Mouse (Mus musculus) heart, postnatal 10 days (tissue): ENCODE data around the gene Cdkn3. TPM values are rescaled to one million over a fixed set of nuclear protein-coding genes. Genes with fewer than 3 reads are reported as not detected.
"Not testable (repeated sequence)": the region's sequence is repeated elsewhere in the genome, so short reads cannot be mapped to it uniquely, and the experiment has no call there.

ENCODE experiments used
- DNase-seq, 2 experiments: peaks; one replicate each; pipeline ENCODE4 v3.0.0; 2021
- intact Hi-C: fragments of 180-260 bp; cut with DNase I; formaldehyde crosslinking; loops from one replicate; pipeline ENCODE4 v1.15.1; 2025
- total RNA-seq, 2 experiments: library from RNA; stranded (reverse); gene quantifications; 2 replicates each; pipeline ENCODE4 v1.2.3; 2021

Cdkn3 gene
- total RNA-seq, 2 experiments from 2014 or later, result 7.2 to 9.5 TPM

DNA sequence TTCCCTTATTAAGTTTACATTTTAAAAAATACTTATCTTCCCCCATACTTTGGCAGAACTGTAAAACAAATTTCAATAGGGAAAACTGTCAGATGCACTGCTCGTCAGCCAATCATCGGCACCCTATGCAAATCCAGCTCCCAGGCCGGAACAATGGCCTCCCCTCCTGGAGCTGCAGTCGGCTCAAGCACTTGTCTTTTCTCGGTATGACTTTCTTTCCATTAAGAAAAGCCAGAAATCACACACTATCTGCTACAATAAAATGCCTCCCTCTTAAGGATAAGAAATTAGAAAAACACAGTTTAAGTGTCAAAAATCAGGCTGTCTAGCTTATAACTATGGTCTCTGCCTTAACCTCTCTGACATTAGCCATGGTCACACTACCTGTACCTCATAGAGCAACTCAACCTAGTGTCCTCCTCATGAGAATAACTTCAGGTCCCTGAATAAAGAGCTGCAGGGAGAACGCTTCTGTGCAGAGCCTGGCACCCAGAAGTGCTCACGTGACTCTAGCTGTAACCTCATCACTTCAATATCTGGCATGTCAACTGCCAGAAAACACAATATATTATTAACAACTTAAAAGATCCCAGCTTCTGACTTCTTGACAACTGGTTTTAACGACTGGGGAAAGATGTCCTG lies 22.0 kb downstream of the Cdkn3 start:
- intact Hi-C loops, result no loop called here
- no peak for DNase-seq

DNA sequence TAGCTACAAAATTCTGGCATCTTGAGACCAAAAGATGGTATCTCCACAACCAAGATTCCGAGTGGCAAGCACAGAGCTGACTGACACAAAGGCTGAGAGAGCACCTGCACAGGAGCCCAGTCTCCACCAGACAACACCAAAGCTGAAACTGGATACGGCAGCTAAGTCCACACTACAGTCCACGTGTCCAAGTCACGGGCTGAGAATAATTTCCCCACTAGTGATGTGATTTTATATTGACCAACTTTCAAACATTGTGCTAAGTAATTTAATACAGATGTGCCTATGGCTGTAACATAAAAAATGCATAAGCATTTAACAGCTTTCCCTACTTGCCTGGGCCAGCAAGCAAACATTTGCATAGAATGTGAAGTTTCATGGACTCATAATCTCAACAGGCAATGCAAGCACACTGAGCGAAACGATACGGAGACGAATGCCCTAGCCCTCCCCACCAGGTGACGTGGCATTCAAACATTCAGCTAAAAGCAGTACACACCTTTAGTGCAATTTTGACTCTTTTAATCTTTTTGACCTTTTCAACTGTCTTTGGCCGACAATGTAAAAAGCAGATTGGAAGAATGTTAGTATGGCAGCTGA lies 23.1 kb downstream of the Cdkn3 start:
- intact Hi-C loops, result no loop called here
- no peak for DNase-seq

DNA sequence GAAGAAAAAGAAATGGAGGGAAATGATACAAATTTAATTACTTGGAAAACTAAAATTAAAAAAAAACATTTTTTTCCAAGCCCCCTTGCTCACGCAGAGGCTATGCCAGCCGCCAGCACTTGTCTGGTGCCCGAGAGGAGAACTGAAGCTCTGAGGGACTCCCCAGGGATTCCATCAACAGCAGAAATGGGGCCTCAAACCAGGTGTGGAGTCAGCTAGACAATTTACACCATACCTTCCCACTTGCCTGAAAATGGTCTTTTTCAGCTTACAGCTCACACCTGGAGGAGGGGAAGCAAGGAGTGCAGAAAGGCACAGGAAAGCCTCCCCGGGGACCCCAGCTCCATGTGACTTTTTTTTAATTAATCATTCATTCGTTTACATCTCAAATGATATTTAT lies 24.9 kb downstream of the Cdkn3 start:
- intact Hi-C loops, result no loop called here
- no peak for DNase-seq

DNA sequence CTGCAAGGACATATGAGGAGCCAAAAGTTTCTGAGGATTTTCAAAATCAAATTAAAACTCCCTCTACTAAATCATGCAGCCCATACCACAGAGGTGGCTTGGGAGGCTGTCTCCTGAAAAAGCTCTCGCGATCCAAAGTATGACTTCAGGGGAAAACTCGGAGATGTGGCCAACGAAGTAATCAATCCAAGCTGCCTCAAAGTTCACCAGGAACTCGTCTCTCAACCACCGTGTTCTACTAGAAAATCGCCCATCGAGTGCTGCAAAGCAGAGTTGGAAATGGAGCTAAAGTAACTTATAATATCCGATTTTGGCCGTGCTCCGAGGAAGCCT lies 27.1 kb downstream of the Cdkn3 start:
- intact Hi-C loops, result no loop called here
- DNase-seq, result no peak

DNA sequence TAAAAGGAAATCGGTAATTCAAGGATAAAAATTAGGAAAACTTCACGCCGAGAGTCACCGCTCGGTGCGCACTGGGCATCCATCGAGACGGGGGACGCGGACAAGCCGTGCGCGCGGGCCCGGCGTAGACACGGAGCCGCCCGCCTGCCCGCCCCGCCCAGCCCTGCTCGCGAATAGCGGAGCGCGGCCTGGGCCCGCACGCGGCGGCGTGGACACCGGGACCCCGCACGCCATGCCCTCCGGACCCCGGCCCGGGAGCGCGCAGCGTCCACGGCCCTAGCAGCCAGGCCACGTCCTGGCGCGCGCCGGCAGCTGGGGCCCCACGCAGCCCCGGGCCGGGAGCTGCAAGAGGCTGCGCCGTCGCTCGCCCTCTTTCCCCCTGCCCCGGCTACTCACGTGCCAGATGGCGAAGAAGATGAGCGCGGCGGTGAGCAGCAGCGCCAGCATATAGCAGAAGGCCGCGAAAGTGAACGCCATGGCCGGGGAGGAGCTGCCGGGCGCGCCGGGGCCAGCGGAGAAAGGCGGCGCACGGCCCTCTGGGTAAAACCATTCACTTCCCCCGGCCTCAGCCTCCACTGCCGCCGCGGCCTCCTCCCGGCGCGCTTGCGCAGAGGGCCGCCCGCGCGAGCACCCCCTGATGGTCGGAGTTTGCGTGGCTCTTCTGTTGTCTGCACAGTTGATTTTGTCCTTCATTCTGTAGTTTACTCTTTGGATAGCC lies 27.6 kb downstream of the Cdkn3 start, which contains the start of gene Cnih1:
Gene Cnih1 (minus strand): TSS at position 625 of the 718 bp plus-strand sequence.
- peak; percentile 93 to 95 for DNase-seq
- intact Hi-C loops, result loop anchor here (1.0 kb wide), 1 partner anchor 28 kb away; the partner anchor contains the start of gene Cdkn3

DNA sequence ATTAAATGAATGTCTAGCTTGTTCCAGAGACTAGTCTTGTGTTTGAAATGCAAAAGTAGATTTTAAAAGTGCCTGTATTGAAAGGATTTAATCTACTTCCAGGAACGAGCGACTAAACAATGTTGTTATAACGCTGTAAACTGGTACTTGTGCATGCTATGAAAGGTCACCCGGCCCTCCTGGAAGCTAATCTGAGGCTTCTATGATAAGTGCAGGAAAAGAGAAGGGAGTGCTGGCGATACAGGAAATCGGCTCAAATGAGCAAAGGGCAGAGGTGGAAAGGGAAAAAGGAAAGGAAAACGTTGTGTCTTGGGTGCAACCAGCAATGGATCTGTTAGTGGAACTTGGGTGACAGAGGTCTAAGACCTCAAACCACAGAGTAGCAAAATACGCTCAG lies 28.2 kb downstream of the Cdkn3 start:
- intact Hi-C loops, result loop anchor here (1.0 kb wide), 1 partner anchor 28 kb away; the partner anchor contains the start of gene Cdkn3
- no peak for DNase-seq

DNA sequence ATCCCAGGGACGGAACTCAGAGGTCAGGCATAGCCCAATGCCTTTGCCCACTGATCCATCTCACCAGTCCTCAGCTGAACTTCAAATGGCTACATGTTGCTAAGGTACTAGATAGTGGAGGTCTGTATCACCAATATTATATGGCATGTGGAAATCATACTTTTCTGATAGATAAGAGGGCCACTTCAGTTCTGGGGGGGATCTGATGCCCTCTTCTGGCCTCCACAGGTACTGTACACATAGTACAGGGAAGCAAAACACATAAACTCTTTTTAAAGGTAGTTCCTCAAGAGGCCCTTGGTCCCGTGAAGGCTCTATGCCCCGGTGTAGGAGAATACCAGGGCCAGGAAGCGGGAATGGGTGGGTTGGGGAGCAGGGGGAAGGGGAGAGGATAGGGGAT lies 30.0 kb downstream of the Cdkn3 start:
- intact Hi-C loops, result no loop called here

DNA sequence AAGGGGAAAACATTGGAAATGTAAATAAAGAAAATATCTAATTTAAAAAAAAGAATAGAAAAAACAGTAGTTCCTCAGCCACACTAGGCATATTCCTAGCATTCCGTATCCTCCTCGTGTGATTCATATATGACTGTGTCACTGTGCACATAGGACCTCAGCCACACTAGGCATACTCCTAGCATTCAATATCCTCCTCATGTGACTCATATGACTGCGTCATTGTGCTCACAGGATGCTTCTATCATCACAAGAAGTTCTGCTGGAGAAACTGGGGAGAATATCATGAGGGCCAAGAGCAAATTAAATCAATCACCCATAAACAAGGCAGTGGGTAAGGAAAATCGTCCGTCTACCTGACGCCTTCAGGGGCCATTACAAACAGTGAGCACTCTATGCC lies 30.4 kb downstream of the Cdkn3 start:
- no peak for DNase-seq
- intact Hi-C loops, result no loop called here

More for the DNA sequence above, 30.0 kb downstream of the Cdkn3 start:
- no peak for DNase-seq

DNA sequence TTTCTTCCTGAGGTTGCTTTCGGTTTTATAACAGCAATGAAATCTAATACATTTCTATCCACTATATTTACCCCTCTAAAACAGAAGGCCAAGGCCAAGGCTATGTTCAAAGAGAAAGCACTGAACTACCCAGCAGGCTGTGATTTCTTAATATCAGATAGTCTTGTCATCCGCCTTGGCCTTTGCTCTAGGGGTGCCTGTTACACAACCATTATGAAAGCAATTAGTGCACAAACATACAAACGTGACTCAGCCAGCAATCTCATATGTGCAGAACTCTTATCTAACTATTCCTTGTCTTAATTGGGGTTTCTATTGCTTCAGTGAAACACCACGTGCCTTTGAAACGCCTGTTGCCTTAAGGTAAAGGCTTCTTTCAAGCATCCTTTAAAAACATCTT lies 33.8 kb downstream of the Cdkn3 start:
- no peak for DNase-seq
- intact Hi-C loops, result no loop called here

DNA sequence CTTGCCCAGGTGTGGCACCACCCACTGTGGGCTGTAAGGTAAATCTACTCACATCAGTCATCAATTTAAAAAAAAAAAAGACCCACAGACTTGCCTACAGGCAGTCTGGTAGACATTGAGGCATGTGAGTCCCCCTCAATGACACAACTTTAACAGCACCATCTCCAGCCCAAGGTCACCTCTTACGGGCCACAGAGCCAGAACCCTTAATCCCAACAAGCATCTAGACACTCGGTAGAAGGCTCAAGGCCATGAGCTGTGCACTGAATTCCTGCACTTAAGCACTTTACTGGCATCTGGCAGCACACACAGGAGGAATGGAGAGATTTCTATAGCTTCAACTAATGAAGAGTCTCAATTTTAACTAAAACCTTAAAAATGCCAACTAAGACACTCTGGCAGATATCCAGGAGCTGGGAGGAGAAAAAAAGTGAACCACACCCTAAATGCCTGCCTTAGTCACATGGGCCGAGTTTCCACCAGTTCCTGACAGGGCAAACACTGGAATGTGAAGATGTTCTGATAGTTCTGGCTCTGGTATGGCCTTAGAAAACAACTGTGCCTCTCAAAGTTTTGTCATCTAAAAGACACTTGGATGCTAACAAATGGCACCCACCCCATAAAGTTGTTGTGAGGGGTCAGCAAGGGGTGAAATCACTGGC lies 40.5 kb downstream of the Cdkn3 start:
- intact Hi-C loops, result no loop called here
- no peak for DNase-seq

DNA sequence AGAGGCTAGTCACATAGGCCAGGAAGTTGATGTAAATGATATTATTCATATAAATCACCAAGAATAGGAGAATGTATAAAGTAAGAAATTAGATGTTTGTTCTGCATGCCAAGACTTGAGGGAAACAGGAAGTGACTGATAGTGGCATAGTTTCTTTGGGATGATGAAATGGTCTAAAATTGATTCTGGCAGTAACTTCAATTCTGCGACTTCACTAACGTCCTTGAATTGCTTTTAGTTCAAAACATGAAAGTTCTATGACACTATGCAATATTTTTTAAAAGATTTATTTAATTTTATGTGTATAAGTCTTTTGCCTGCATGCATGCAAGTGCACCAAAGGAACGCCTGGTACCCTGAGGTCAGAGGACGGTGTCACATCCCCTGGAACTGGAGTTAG lies 42.9 kb downstream of the Cdkn3 start:
- DNase-seq, result no peak
- intact Hi-C loops, result no loop called here

DNA sequence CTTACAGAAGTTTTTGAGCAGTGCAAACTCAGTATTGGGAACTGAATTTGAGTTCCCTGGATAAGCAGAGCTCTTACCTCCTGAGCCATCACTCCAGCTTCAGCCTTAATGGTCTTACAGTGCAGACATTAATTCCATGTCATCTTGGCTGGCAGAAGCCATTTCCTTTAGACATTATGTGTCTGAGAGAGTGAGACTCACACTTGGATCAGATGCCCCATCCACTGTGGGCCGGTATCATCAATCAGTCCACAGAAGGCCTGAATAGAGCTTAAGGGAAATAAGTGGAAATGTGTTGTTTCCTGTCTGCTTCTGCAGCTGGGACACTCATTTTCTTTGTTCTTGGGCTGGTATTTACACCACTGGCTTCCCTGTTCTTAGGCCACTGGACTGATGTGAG lies 43.5 kb downstream of the Cdkn3 start:
- no peak for DNase-seq
- intact Hi-C loops, result no loop called here

DNA sequence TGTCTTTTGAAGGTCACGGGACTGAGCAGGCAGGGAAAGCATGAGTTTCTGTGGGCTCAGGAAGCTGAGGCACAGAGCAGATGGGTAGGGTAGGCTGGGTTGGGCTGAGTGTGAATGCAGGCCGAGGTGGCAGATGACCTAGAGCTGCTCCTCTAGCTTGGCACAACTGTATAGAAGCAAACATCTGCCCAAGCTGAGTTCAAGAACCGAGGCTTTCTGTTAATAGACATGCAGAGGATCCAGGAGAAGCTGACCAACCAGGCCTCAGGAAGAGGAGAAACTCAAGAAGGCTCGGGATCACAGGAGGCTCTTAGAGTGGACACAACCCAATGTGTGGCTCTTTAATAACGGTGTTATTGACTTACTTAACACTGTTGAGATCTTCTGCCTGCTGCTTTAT lies 45.8 kb downstream of the Cdkn3 start:
- no peak for DNase-seq
- intact Hi-C loops, result no loop called here

DNA sequence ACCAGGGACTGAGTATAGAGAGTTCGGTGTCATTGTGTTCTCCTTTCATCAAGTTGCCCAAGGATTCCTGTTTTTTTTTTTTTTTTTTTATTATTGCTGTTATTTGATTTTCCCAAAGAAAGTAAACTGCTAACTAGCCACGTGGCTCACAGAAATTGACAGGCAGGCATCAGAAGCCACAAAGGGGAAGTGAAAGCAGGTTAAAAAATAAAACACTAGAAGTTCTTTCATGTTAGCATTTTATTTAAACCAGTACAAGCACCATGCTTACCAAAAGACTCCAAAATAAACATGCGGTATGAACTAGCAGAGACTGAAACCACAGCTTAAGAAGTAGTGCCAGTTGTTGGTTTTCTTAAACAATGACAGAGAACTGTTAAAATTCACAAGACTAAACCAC lies 47.6 kb downstream of the Cdkn3 start:
- no peak for DNase-seq
- intact Hi-C loops, result no loop called here

DNA sequence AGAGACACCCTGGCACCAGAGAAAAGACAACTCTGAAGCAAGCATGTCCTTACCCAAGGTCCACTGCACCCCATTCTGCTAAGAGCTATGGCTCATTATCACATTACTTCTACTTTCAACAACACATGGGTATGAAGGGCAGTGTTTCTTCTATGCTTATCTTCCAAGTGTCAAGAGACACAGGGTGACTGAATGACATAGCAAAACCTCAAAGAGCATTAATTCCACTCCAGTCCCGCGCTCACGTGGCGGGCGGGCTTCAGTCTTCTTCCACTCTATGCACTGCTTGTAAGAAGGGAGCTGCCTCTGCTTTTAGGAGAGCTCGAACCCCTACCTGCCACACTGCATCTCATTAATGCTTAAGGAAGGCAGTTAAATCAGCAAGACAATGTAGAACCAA lies 55.3 kb downstream of the Cdkn3 start:
- intact Hi-C loops, result no loop called here

DNA sequence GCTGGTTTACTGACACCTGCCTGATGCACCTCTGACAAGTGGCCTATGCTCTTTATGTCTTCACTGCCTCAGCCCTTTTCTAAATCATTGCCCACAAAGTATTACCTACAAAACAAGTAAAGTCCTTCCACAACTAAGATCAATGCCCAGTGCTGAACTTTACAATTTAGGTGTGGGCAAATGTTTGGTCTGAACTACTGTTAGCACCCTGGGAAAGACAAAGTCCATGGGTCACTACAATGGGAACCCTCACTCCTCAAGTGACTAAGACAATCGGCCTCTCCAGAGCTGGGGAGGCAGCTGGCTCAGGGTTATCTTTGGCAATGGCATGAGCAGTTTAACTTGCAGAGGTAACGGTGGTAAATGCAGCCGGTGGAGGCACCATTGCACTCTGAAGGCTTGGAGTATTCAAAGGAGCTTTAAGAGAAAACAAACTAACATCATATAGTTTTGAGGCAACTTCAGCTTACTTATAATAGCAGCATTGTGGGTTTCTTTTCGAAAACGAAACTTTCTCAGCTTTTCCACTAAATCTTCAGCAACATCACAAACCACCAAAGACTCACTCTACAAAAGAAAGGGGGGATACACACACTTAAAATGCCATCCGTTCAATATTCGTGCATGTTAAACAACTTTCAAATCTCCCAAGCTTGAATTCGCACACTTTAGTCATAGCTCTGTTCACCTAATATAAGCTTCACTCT lies 56.7 kb downstream of the Cdkn3 start:
- DNase-seq, result no peak
- intact Hi-C loops, result no loop called here

More for the DNA sequence above, 55.3 kb downstream of the Cdkn3 start:
- no peak for DNase-seq

DNA sequence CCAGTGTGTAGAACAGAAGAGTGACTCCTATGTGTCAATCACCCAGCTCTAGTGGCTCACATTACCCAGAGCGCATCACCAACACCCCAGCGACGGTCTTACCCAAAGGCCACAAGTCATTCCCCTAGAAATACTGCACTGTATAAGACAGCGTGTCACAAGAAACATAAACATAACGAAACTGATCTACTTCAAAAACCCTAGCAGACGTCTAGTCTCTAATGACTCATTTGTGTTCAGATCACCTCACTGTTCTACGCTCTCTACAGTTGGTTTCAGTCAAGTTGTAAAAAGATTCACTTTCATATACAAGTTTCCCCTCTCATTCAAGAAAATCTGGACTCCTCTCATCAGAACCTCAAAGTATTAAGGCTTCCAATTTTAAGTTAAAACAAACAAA lies 58.4 kb downstream of the Cdkn3 start:
- intact Hi-C loops, result no loop called here
- no peak for DNase-seq

DNA sequence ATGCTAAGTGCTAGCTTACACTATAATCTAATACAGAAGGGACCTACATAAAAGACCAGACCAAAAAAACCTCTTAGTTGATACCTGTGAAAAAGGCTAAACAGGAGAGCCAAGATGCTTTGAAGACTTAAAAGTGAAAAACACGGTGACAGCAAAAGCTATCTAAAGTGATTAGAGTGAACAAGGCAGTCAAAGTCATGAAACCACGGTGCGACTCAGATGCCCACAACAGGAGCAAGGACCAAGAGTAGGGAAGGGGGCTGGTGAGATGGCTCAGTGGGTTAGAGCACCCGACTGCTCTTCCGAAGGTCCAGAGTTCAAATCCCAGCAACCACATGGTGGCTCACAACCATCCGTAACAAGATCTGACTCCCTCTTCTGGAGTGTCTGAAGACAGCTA lies 59.6 kb downstream of the Cdkn3 start:
- intact Hi-C loops, DNase-seq: not testable (repeated sequence)
